Mouse (Mus musculus) left cerebral cortex, postnatal 25 days (tissue): ENCODE results near the gene Catip. TPM values are rescaled to one million over a fixed set of nuclear protein-coding genes. Genes with fewer than 3 reads are reported as not detected.
A peak's percentile ranks its signal among the peaks of the same experiment; 100 is the strongest.

Experiments used
- DNase-seq, 2 experiments: peaks; one replicate each; pipeline ENCODE4 v3.0.0; 2022; ENCODE audit warnings: low spot score in 2 of 2, mixed read lengths in 1 of 2
- intact Hi-C: fragments of 180-260 bp; cut with DNase I; formaldehyde crosslinking; loops from one replicate; pipeline ENCODE4 v1.15.1; 2025
- total RNA-seq, 2 experiments: library from RNA; stranded (reverse); gene quantifications; 2 replicates each; pipeline ENCODE4 v1.2.3; 2021

Catip gene
- total RNA-seq, 2 experiments from 2014 or later: 0.55 to 0.80 TPM

GRCm38 (mm10) chr1:74341898-74342297 is 20.0 kb upstream of the Catip start:
- intact Hi-C loops: no loop called here
- peak in 1 of 2 experiments; percentile 16 for DNase-seq

- no peak for DNase-seq
- intact Hi-C loops: no loop called here
These were observed 19.6 kb upstream of the Catip start for GRCm38 (mm10) chr1:74342308-74342707.

GRCm38 (mm10) chr1:74343161-74343560 is 18.7 kb upstream of the Catip start:
- intact Hi-C loops: no loop called here
- DNase-seq: no peak

- intact Hi-C loops: no loop called here
- no peak for DNase-seq
These were observed 17.6 kb upstream of the Catip start for GRCm38 (mm10) chr1:74344163-74344916.

- DNase-seq: no peak
- intact Hi-C loops: no loop called here
These were observed 10.6 kb upstream of the Catip start for GRCm38 (mm10) chr1:74351185-74351769.

GRCm38 (mm10) chr1:74352532-74353096 is 9.3 kb upstream of the Catip start:
- intact Hi-C loops: no loop called here

GRCm38 (mm10) chr1:74353453-74354229 is 8.3 kb upstream of the Catip start:
- intact Hi-C loops: no loop called here
- DNase-seq: no peak

More at GRCm38 (mm10) chr1:74352532-74353096, 9.3 kb upstream of the Catip start:
- no peak for DNase-seq

- intact Hi-C loops: no loop called here
- DNase-seq: no peak
These were observed 4.4 kb upstream of the Catip start for GRCm38 (mm10) chr1:74357531-74357930.

- DNase-seq: no peak
- intact Hi-C loops: loop anchor here (5.0 kb wide), 1 partner anchor 153 kb away; no protein-coding TSS in a partner anchor
These were observed 1.9 kb upstream of the Catip start for GRCm38 (mm10) chr1:74359952-74360517.

- peak in 1 of 2 experiments; percentile 47 for DNase-seq
- intact Hi-C loops: loop anchor here (2.0 to 5.0 kb wide), 2 partner anchors 28 to 155 kb away; partner anchors contain the start of gene Ctdsp1
These were observed 669 bp downstream of the Catip start for GRCm38 (mm10) chr1:74362325-74363229.

- DNase-seq: peak in 1 of 2 experiments; percentile 53
- intact Hi-C loops: loop anchor here (2.0 to 5.0 kb wide), 2 partner anchors 27 to 156 kb away; partner anchors contain the start of gene Ctdsp1
These were observed 1.5 kb downstream of the Catip start for GRCm38 (mm10) chr1:74363437-74363836.

- DNase-seq: no peak
- intact Hi-C loops: loop anchor here (5.0 kb wide), 1 partner anchor 157 kb away; no protein-coding TSS in a partner anchor
These were observed 2.4 kb downstream of the Catip start for GRCm38 (mm10) chr1:74364270-74364669.

- peak; percentile 30 to 54 for DNase-seq
- intact Hi-C loops: no loop called here
These were observed 6.2 kb downstream of the Catip start for GRCm38 (mm10) chr1:74367886-74368645.

GRCm38 (mm10) chr1:74370040-74370439 is 8.1 kb downstream of the Catip start:
- intact Hi-C loops: no loop called here
- no peak for DNase-seq

GRCm38 (mm10) chr1:74373372-74373771 is 11.5 kb downstream of the Catip start:
- no peak for DNase-seq
- intact Hi-C loops: no loop called here

GRCm38 (mm10) chr1:74374980-74375379 is 13.1 kb downstream of the Catip start, which contains the start of gene Slc11a1:
TSS of gene Slc11a1 (plus strand) at chr1:74375195.
- intact Hi-C loops: no loop called here

GRCm38 (mm10) chr1:74375561-74375960 is 13.7 kb downstream of the Catip start:
- no peak for DNase-seq
- intact Hi-C loops: no loop called here

More at GRCm38 (mm10) chr1:74374980-74375379, 13.1 kb downstream of the Catip start, which contains the start of gene Slc11a1:
- no peak for DNase-seq

GRCm38 (mm10) chr1:74376396-74376795 is 14.5 kb downstream of the Catip start:
- intact Hi-C loops: no loop called here

More at GRCm38 (mm10) chr1:74376396-74376795, 14.5 kb downstream of the Catip start:
- DNase-seq: no peak
